Mouse (Mus musculus) skeletal muscle tissue, postnatal 0 days (tissue): ENCODE results near the gene Olfr1188. TPM values are rescaled to one million over a fixed set of nuclear protein-coding genes. Genes with fewer than 3 reads are reported as not detected.

Experiments used
- polyA plus RNA-seq: library from polyadenylated mRNA; unstranded; fragments of >200 nt; fragmentation: Nextera tagmentation; extraction: Ambion mirVana; gene quantifications from 2 replicates; pipeline ENCODE4 v1.2.1, GENCODE M21; 2015

The Olfr1188 gene
- not detected in 2 replicates for polyA plus RNA-seq

DNA sequence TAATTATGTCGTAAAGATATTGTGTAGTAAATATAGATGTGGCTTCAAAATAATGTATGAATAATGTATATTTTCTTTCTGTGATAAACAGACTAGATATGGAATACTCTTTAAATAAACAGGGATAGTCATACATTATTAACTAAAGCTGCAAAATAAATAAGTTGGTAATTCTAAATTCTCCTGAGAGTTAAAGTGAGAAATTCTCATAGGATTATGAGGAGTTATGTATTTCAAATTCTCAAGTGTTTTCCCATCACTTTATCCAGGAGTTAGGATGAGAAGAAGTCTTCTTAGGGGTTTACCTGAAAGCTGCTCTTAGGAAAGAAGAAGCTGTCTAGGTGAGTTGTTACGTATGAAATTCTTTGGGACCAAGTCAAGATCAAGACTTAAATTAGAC, at the start of gene Olfr1188:
Gene Olfr1188, plus strand, starts transcription at position 301 of the 400 bp plus-strand sequence.

GRCm38 (mm10) chr2:88518251-88518650, 38.5 kb upstream of the Olfr1188 start, which contains the start of gene Olfr1186:
TSS of gene Olfr1186 (plus strand) at chr2:88518551.

GRCm38 (mm10) chr2:88586154-88586553, 29.4 kb downstream of the Olfr1188 start, which contains the start of gene Olfr1189:
TSS of gene Olfr1189 (plus strand) at chr2:88586454.

Other genes starting within 250 kb of the Olfr1188 start
- gene Olfr1174-ps, start 241.8 kb upstream of the Olfr1188 start, polyA plus RNA-seq, result not detected in 2 replicates
- not detected in 2 replicates for gene Olfr1175-ps, start 229.7 kb upstream of the Olfr1188 start, polyA plus RNA-seq
- not detected in 2 replicates for gene Olfr1176, start 220.2 kb upstream of the Olfr1188 start, polyA plus RNA-seq
- gene Olfr1177-ps, start 210.4 kb upstream of the Olfr1188 start, polyA plus RNA-seq, result not detected in 2 replicates
- gene Olfr1178, start 169.9 kb upstream of the Olfr1188 start, polyA plus RNA-seq, result not detected in 2 replicates
- gene Olfr1179, start 150.5 kb upstream of the Olfr1188 start, polyA plus RNA-seq, result not detected in 2 replicates
- not detected in 2 replicates for gene Olfr1180, start 137.8 kb upstream of the Olfr1188 start, polyA plus RNA-seq
- gene Olfr1181, start 130.8 kb upstream of the Olfr1188 start, polyA plus RNA-seq, result not detected in 2 replicates
- gene Gm13757, start 107.8 kb upstream of the Olfr1188 start, polyA plus RNA-seq, result not detected in 2 replicates
- gene Olfr1183, start 102.1 kb upstream of the Olfr1188 start, polyA plus RNA-seq, result not detected in 2 replicates
- not detected in 2 replicates for gene Olfr1184, start 73.3 kb upstream of the Olfr1188 start, polyA plus RNA-seq
- not detected in 2 replicates for gene Olfr1185-ps1, start 63.6 kb upstream of the Olfr1188 start, polyA plus RNA-seq
- gene Olfr1186, start 38.4 kb upstream of the Olfr1188 start, polyA plus RNA-seq, result not detected in 2 replicates
- gene Olfr1189, start 29.5 kb downstream of the Olfr1188 start, polyA plus RNA-seq, result not detected in 2 replicates
- gene Olfr1191-ps1, start 83.6 kb downstream of the Olfr1188 start, polyA plus RNA-seq, result not detected in 2 replicates
- not detected in 2 replicates for gene Olfr1192-ps1, start 91.6 kb downstream of the Olfr1188 start, polyA plus RNA-seq
- not detected in 2 replicates for gene Olfr1193, start 118.7 kb downstream of the Olfr1188 start, polyA plus RNA-seq
- not detected in 2 replicates for gene Olfr1195, start 132.3 kb downstream of the Olfr1188 start, polyA plus RNA-seq
- not detected in 2 replicates for gene Olfr1196, start 147.7 kb downstream of the Olfr1188 start, polyA plus RNA-seq
- gene Olfr1197, start 175.4 kb downstream of the Olfr1188 start, polyA plus RNA-seq, result not detected in 2 replicates
- not detected in 2 replicates for gene Olfr1198, start 194.4 kb downstream of the Olfr1188 start, polyA plus RNA-seq
- gene Olfr1199, start 203.5 kb downstream of the Olfr1188 start, polyA plus RNA-seq, result not detected in 2 replicates
- not detected in 2 replicates for gene Olfr1200, start 213.6 kb downstream of the Olfr1188 start, polyA plus RNA-seq
- not detected in 2 replicates for gene Olfr1201, start 236.1 kb downstream of the Olfr1188 start, polyA plus RNA-seq